Mouse (Mus musculus) neutrophil, adult 59 days (primary cell): Measurements from ENCODE around the gene Fam193a. TPM values are rescaled to one million over a fixed set of nuclear protein-coding genes. Genes with fewer than 3 reads are reported as not detected.

Experiments used
- total RNA-seq, 2 experiments: library from RNA; stranded (reverse); gene quantifications; 1 replicate in 1 of 2; 2 replicates in 1 of 2; pipeline ENCODE4 v1.2.4; 2023

Gene Fam193a
- total RNA-seq: 10 to 100 TPM; 43.4 to 44.7 TPM

GRCm38 (mm10) chr5:34369341-34370021 is at the start of gene Fam193a:
Fam193a (plus strand) TSS chr5:34369933.

GRCm38 (mm10) chr5:34336097-34336774 is 33.5 kb upstream of the Fam193a start, which contains the start of gene Rnf4:
Rnf4 (plus strand) TSS chr5:34336289.

GRCm38 (mm10) chr5:34513466-34514217 is 143.9 kb downstream of the Fam193a start, which contains the start of gene Tnip2:
Tnip2 (minus strand) TSS chr5:34513991.

GRCm38 (mm10) chr5:34525663-34526476 is 156.1 kb downstream of the Fam193a start, which contains the start of gene Sh3bp2:
Sh3bp2 (plus strand) TSS chr5:34525838.

Other genes with a start within 250 kb of the Fam193a start
- under 1 TPM; 0.40 to 0.51 TPM for gene Poln, start 200.5 kb upstream of the Fam193a start, total RNA-seq
- gene Haus3, start 200.4 kb upstream of the Fam193a start, total RNA-seq: 10 to 100 TPM; 15.1 to 15.2 TPM
- gene Mxd4, start 182.2 kb upstream of the Fam193a start, total RNA-seq: 10 to 100 TPM; 57.1 to 60.3 TPM
- gene Zfyve28, start 81.5 kb upstream of the Fam193a start, total RNA-seq: 1 to 10 TPM; 3.6 to 4.7 TPM
- gene Cfap99, start 81.3 kb upstream of the Fam193a start, total RNA-seq: under 1 TPM in 1 of 2 experiments, not detected in 1; 0.29 TPM
- gene Rnf4, start 33.6 kb upstream of the Fam193a start, total RNA-seq: 100 to 1,000 TPM; 126 to 132 TPM
- 10 to 100 TPM; 12.0 to 17.2 TPM for gene Tnip2, start 144.1 kb downstream of the Fam193a start, total RNA-seq
- 10 to 100 TPM; 73.1 to 86.4 TPM for gene Sh3bp2, start 155.9 kb downstream of the Fam193a start, total RNA-seq
- gene Add1, start 203.7 kb downstream of the Fam193a start, total RNA-seq: 100 to 1,000 TPM; 196 to 223 TPM